Mouse (Mus musculus): ENCODE measurements around the gene Olfr1469.

GRCm38 (mm10) chr19:13361936-13362335 lies 45.7 kb upstream of the Olfr1469 start, which contains the start of gene Olfr1467:
- TF ChIP-seq POLR2A (IDR thresholded peaks at IDR 0.05; ENCODE audit: borderline replicate concordance, insufficient read depth, low read length) (no peak), CTCF (IDR thresholded peaks at IDR 0.05; ENCODE audit: borderline replicate concordance, insufficient read depth, low read depth, low read length) (no peak)
